In genomic region chr17:26844371-26844851, GRCm38 (mm10) we compare ENCODE assay signal across 11 mouse cellular contexts. TPM values are rescaled to one million over a fixed set of nuclear protein-coding genes. Genes with fewer than 3 reads are reported as not detected.
DNase-seq lines count a peak whose midpoint lies in the region; ATAC-seq lines count a peak whose summit lies in the region.
"Had no signal": no experiment of that assay in that cellular context is flagged by ENCODE, and none has a peak within 500 bp of the region (broad histone marks: within the 10 kb centered on the region; RNA-seq: fewer than 3 reads in every experiment).

No protein-coding gene starts in this region.

- no peaks in the 10 kb centered on the region for H3K36me3 ChIP-seq in midbrain, embryonic 12.5 days
- H3K36me3 ChIP-seq in midbrain, embryonic 13.5 days = no peaks in the 10 kb centered on the region
- H3K36me3 ChIP-seq in heart, embryonic 12.5 days = peaks cover 3% of the 10 kb centered on the region
- no peaks in the 10 kb centered on the region for H3K36me3 ChIP-seq in stomach, embryonic 15.5 days

- H3K4me3 ChIP-seq in midbrain, embryonic 12.5 days = 0 out of 2 replicates have a peak overlapping the region, but pooled peaks have one; percentile 0
- H3K4me3 ChIP-seq in midbrain, embryonic 13.5 days (replicated peaks) = no peak overlapping the region
- H3K4me3 ChIP-seq in heart, embryonic 12.5 days = peak overlapping the region; percentile 77
- H3K4me3 ChIP-seq in stomach, embryonic 15.5 days (replicated peaks) = peak overlapping the region; percentile 18; the same call in 1 of the 2 replicates

- under 1% methylated on average over 36 of the region's 36 CpGs for WGBS in midbrain, embryonic 12.5 days
- WGBS in midbrain, embryonic 13.5 days = under 1% methylated on average over 36 of the region's 36 CpGs
- WGBS in heart, embryonic 12.5 days = under 1% methylated on average over 36 of the region's 36 CpGs
- under 1% methylated on average over 36 of the region's 36 CpGs for WGBS in stomach, embryonic 15.5 days

- H3K27ac ChIP-seq in midbrain, embryonic 12.5 days (replicated peaks) = no peak overlapping the region
- no peak overlapping the region for H3K27ac ChIP-seq in midbrain, embryonic 13.5 days
- peak overlapping the region; percentile 93 for H3K27ac ChIP-seq in heart, embryonic 12.5 days (ENCODE audit: poor library complexity, severe bottlenecking)
- no peak overlapping the region for H3K27ac ChIP-seq in stomach, embryonic 15.5 days

- intact Hi-C loops in left cerebral cortex, postnatal 25 days (cut with DNase I) = no loop called here

- peak; percentile 80 for DNase-seq in heart, adult 11 months
- DNase-seq in heart, adult 8-10 months (ENCODE audit: low spot score) = no peak
- no peak for DNase-seq in right cerebral cortex, postnatal 25 days
- no peak for DNase-seq in left cerebral cortex, postnatal 25 days (ENCODE audit: low spot score in 2 of 2)
- DNase-seq: gastrocnemius, postnatal 36 days had no signal

- H3K4me2 ChIP-seq in midbrain, embryonic 12.5 days (replicated peaks) = no peak overlapping the region
- H3K4me2 ChIP-seq in midbrain, embryonic 13.5 days (replicated peaks) = no peak overlapping the region
- H3K4me2 ChIP-seq in heart, embryonic 12.5 days = peak overlapping the region; percentile 82
- peak overlapping the region; percentile 41 for H3K4me2 ChIP-seq in stomach, embryonic 15.5 days

- H3K9me3 ChIP-seq in midbrain, embryonic 12.5 days = no peaks in the 10 kb centered on the region
- no peaks in the 10 kb centered on the region for H3K9me3 ChIP-seq in midbrain, embryonic 13.5 days
- H3K9me3 ChIP-seq in heart, embryonic 12.5 days (replicated peaks) = no peaks in the 10 kb centered on the region
- no peaks in the 10 kb centered on the region for H3K9me3 ChIP-seq in stomach, embryonic 15.5 days

- H3K27me3 ChIP-seq in midbrain, embryonic 12.5 days = peaks cover 90% of the 10 kb centered on the region
- peaks cover 92% of the 10 kb centered on the region for H3K27me3 ChIP-seq in midbrain, embryonic 13.5 days
- H3K27me3 ChIP-seq in heart, embryonic 12.5 days (replicated peaks) = peaks cover 49% of the 10 kb centered on the region
- peaks cover 88% of the 10 kb centered on the region for H3K27me3 ChIP-seq in stomach, embryonic 15.5 days (replicated peaks)

- no peak overlapping the region for H3K9ac ChIP-seq in midbrain, embryonic 12.5 days (replicated peaks)
- no peak overlapping the region for H3K9ac ChIP-seq in midbrain, embryonic 13.5 days (replicated peaks)
- H3K9ac ChIP-seq in heart, embryonic 12.5 days = peak overlapping the region; percentile 95
- no peak overlapping the region for H3K9ac ChIP-seq in stomach, embryonic 15.5 days

- 0 out of 2 replicates have a peak, but pooled peaks cover 5% of the 10 kb centered on the region for H3K4me1 ChIP-seq in midbrain, embryonic 12.5 days
- peaks cover 7% of the 10 kb centered on the region for H3K4me1 ChIP-seq in midbrain, embryonic 13.5 days (replicated peaks)
- peaks cover 15% of the 10 kb centered on the region; the same call in 1 of the 2 replicates for H3K4me1 ChIP-seq in heart, embryonic 12.5 days (replicated peaks)
- H3K4me1 ChIP-seq in stomach, embryonic 15.5 days = peaks cover 14% of the 10 kb centered on the region

- no peak for ATAC-seq in midbrain, embryonic 12.5 days (ENCODE audit: low FRiP score, low read depth)
- ATAC-seq in midbrain, embryonic 13.5 days = no peak
- no peak for ATAC-seq in heart, embryonic 12.5 days (ENCODE audit: insufficient number of reproducible peaks, low FRiP score)
- no peak; the same call in 1 of the 2 replicates for ATAC-seq in stomach, embryonic 15.5 days (ENCODE audit: insufficient read depth, low FRiP score, low read depth)

RNA-seq across cellular contexts. Expression of gene Nkx2-5, which starts 0.4 kb away (rescaled TPM):
- 10 to 100 TPM; 75.8 to 81.5 (median 79.7) TPM for total RNA-seq in heart, adult 8-10 months (2022)
- polyA plus RNA-seq in midbrain, embryonic 12.5 days (2016; fragmentation: Nextera tagmentation; extraction: Ambion mirVana) = not detected in 2 replicates
- not detected in 2 replicates for polyA plus RNA-seq in midbrain, embryonic 13.5 days (2015; fragmentation: Nextera tagmentation; extraction: Ambion mirVana)
- polyA plus RNA-seq in heart, embryonic 12.5 days (2016; fragmentation: Nextera tagmentation; extraction: Ambion mirVana) = 200 and 212 TPM in 2 replicates
- polyA plus RNA-seq in stomach, embryonic 15.5 days (2015; fragmentation: Nextera tagmentation; extraction: Ambion mirVana) = 9.2 and 15.4 TPM in 2 replicates
- not detected for total RNA-seq in left cerebral cortex, postnatal 25 days (2021)
- total RNA-seq: gastrocnemius, postnatal 36 days; megakaryocyte progenitor cell, adult 5-6 weeks had no signal
- polyA plus RNA-seq: large intestine, adult 2 months had no signal

Comparison
In these comparisons a context has a peak if more than half of its experiments do, and no peak if none do; other contexts are left out.
1. H3K4me2 ChIP-seq: peak in heart, embryonic 12.5 days (single experiment) and stomach, embryonic 15.5 days (single experiment); none in midbrain, embryonic 12.5 days (single experiment) and midbrain, embryonic 13.5 days (single experiment).
2. RNA of gene Nkx2-5, which starts 0.4 kb away (polyA plus RNA-seq): 200 to 212 TPM in heart, embryonic 12.5 days; 9.2 to 15.4 TPM in stomach, embryonic 15.5 days, not detected in midbrain, embryonic 12.5 days and not detected in midbrain, embryonic 13.5 days; every median in the first group is over 10 times any median in the second.